Mouse (Mus musculus): ENCODE results near the gene Prkar1b.

Prkar1b gene

GRCm38 (mm10) chr5:139110140-139110855, 39.5 kb downstream of the Prkar1b start:
- DNase-seq (ENCODE audit: low spot score) = no peak

GRCm38 (mm10) chr5:139107815-139108214, 42.0 kb downstream of the Prkar1b start:
- DNase-seq (ENCODE audit: low spot score) = no peak

GRCm38 (mm10) chr5:139101783-139102182, 48.0 kb downstream of the Prkar1b start:
- no peak for DNase-seq (ENCODE audit: low spot score)

- no peak for DNase-seq (ENCODE audit: low spot score)
These were observed 50.5 kb downstream of the Prkar1b start for GRCm38 (mm10) chr5:139098991-139099972.

- no peak for DNase-seq (ENCODE audit: low spot score)
These were observed 54.3 kb downstream of the Prkar1b start for GRCm38 (mm10) chr5:139095297-139096110.

GRCm38 (mm10) chr5:139093534-139093933, 56.3 kb downstream of the Prkar1b start:
- no peak for DNase-seq (ENCODE audit: low spot score)

- DNase-seq (ENCODE audit: low spot score) = no peak
These were observed 58.1 kb downstream of the Prkar1b start for GRCm38 (mm10) chr5:139091713-139092112.

GRCm38 (mm10) chr5:139090162-139090561, 59.6 kb downstream of the Prkar1b start:
- no peak for DNase-seq (ENCODE audit: low spot score)

GRCm38 (mm10) chr5:139088173-139088572, 61.6 kb downstream of the Prkar1b start:
- no peak for DNase-seq (ENCODE audit: low spot score)

GRCm38 (mm10) chr5:139084831-139085519, 64.8 kb downstream of the Prkar1b start:
- DNase-seq (ENCODE audit: low spot score) = peak; percentile 29

GRCm38 (mm10) chr5:139084302-139084701, 65.5 kb downstream of the Prkar1b start:
- no peak for DNase-seq (ENCODE audit: low spot score)

GRCm38 (mm10) chr5:139083841-139084240, 66.0 kb downstream of the Prkar1b start:
- DNase-seq (ENCODE audit: low spot score) = no peak

- DNase-seq (ENCODE audit: low spot score) = no peak
These were observed 68.4 kb downstream of the Prkar1b start for GRCm38 (mm10) chr5:139081370-139081769.

GRCm38 (mm10) chr5:139078156-139078462, 71.7 kb downstream of the Prkar1b start:
- DNase-seq (ENCODE audit: low spot score) = no peak

- DNase-seq (ENCODE audit: low spot score) = no peak
These were observed 72.3 kb downstream of the Prkar1b start for GRCm38 (mm10) chr5:139077311-139078155.

GRCm38 (mm10) chr5:139076450-139076849, 73.4 kb downstream of the Prkar1b start:
- no peak for DNase-seq (ENCODE audit: low spot score)

- DNase-seq (ENCODE audit: low spot score) = no peak
These were observed 74.0 kb downstream of the Prkar1b start for GRCm38 (mm10) chr5:139075791-139076190.

- peak; percentile 60 for DNase-seq (ENCODE audit: low spot score)
These were observed 74.7 kb downstream of the Prkar1b start for GRCm38 (mm10) chr5:139075125-139075524.

GRCm38 (mm10) chr5:139073977-139074376, 75.8 kb downstream of the Prkar1b start:
- DNase-seq (ENCODE audit: low spot score) = no peak

- DNase-seq (ENCODE audit: low spot score) = no peak
These were observed 76.9 kb downstream of the Prkar1b start for GRCm38 (mm10) chr5:139072866-139073265.

Data from urinary bladder, postnatal 25 days (tissue).